Mouse (Mus musculus) CH12.LX (cell line): Measurements from ENCODE around the gene Lrrc49. TPM values are rescaled to one million over a fixed set of nuclear protein-coding genes. Genes with fewer than 3 reads are reported as not detected.
A peak's percentile ranks its signal among the peaks of the same experiment; 100 is the strongest.

Experiments
- DNase-seq: peaks from one replicate; pipeline ENCODE4 v3.0.0-alpha.2; 2013; ENCODE audit errors: extremely low read depth
- H3K27ac ChIP-seq: 2 replicates; pipeline ENCODE4 v1.5.1; 2012; ENCODE audit warnings: low read depth, mild to moderate bottlenecking, control low read depth, moderate library complexity; ENCODE audit not compliant: insufficient read depth
- H3K27me3 ChIP-seq: replicated peaks from 2 replicates; pipeline ENCODE3; 2012; ENCODE audit warnings: inconsistent platforms
- H3K36me3 ChIP-seq, 2 experiments: replicated peaks in 1 of 2; 2 replicates each; pipeline versions ENCODE3 to v1.6.1; 2012; ENCODE audit warnings: inconsistent platforms in 1 of 2, low read length in 1 of 2, mild to moderate bottlenecking in 1 of 2, mixed read lengths in 1 of 2, moderate library complexity in 1 of 2; ENCODE audit not compliant: control insufficient read depth in 1 of 2, insufficient read depth in 1 of 2
- H3K4me1 ChIP-seq, 2 experiments: 2 replicates each; pipeline ENCODE4 v1.6.1; 2012; ENCODE audit warnings: inconsistent platforms in 1 of 2, moderate library complexity in 1 of 2; ENCODE audit not compliant: insufficient read depth in 2 of 2, control insufficient read depth in 1 of 2
- H3K4me2 ChIP-seq: 2 replicates; pipeline ENCODE4 v1.6.1; 2012; ENCODE audit warnings: low read depth, mild to moderate bottlenecking, control low read depth; ENCODE audit not compliant: poor library complexity, insufficient read depth, severe bottlenecking
- H3K4me3 ChIP-seq, 3 experiments: fragments of 150-350 bp in 1 of 3; sonication (generic) in 1 of 3; replicated peaks in 1 of 3; 2 replicates each; pipeline versions ENCODE3 to v1.5.1; 2011 to 2012; ENCODE audit warnings: low read depth in 2 of 3, low read length in 2 of 3, mild to moderate bottlenecking in 2 of 3, moderate library complexity in 2 of 3, control low read depth in 1 of 3, improper control_type of control experiment in 1 of 3, inconsistent platforms in 1 of 3, mixed read lengths in 1 of 3; ENCODE audit not compliant: poor library complexity in 1 of 3
- H3K79me2 ChIP-seq: replicated peaks from 2 replicates; pipeline ENCODE4 v1.6.1; 2012; ENCODE audit warnings: mild to moderate bottlenecking, moderate library complexity; ENCODE audit not compliant: control insufficient read depth, poor library complexity, insufficient read depth, severe bottlenecking; ENCODE audit errors: extremely low read depth
- H3K9ac ChIP-seq: 2 replicates; pipeline ENCODE4 v1.6.1; 2012; ENCODE audit warnings: low read depth, mild to moderate bottlenecking, control low read depth, moderate library complexity; ENCODE audit not compliant: insufficient read depth
- H3K9me3 ChIP-seq: replicated peaks from 2 replicates; pipeline ENCODE3; 2012; ENCODE audit warnings: low read length, inconsistent platforms, mixed read lengths
- BHLHE40 ChIP-seq: IDR thresholded peaks from 2 replicates; pipeline ENCODE4 v1.6.1; 2011; ENCODE audit warnings: mild to moderate bottlenecking, low read depth, low read length, improper control_type of control experiment
- CTCF ChIP-seq, 2 experiments: IDR thresholded peaks in 1 of 2; conservative IDR thresholded peaks in 1 of 2; 2 replicates each; pipeline ENCODE4 v1.5.1; 2011 to 2012; ENCODE audit warnings: low read depth in 2 of 2, low read length in 2 of 2, improper control_type of control experiment in 1 of 2, inconsistent platforms in 1 of 2, mild to moderate bottlenecking in 1 of 2, moderate library complexity in 1 of 2
- E2F4 ChIP-seq: IDR thresholded peaks from 2 replicates; pipeline ENCODE4 v1.6.1; 2011; ENCODE audit warnings: low read depth, low read length, improper control_type of control experiment; ENCODE audit not compliant: insufficient replicate concordance
- EP300 ChIP-seq: IDR thresholded peaks from 2 replicates; pipeline ENCODE4 v1.6.1; 2011; ENCODE audit warnings: low read length, improper control_type of control experiment
- ETS1 ChIP-seq: conservative IDR thresholded peaks from 2 replicates; pipeline ENCODE4 v1.6.1; 2012; ENCODE audit warnings: low read depth, mild to moderate bottlenecking, inconsistent platforms, low read length, improper control_type of control experiment, moderate library complexity
- HCFC1 ChIP-seq: IDR thresholded peaks from 2 replicates; pipeline ENCODE4 v1.6.1; 2012; ENCODE audit warnings: low read depth, mild to moderate bottlenecking, inconsistent platforms, low read length, improper control_type of control experiment
- JUND ChIP-seq: conservative IDR thresholded peaks from 2 replicates; pipeline ENCODE4 v1.6.1; 2011; ENCODE audit warnings: low read depth, low read length, improper control_type of control experiment
- KAT2A ChIP-seq: IDR thresholded peaks from 2 replicates; pipeline ENCODE4 v1.6.1; 2012; ENCODE audit warnings: low read length, improper control_type of control experiment, inconsistent platforms; ENCODE audit not compliant: insufficient replicate concordance
- MAFK ChIP-seq: IDR thresholded peaks from 2 replicates; pipeline ENCODE4 v1.6.1; 2011; ENCODE audit warnings: low read length, improper control_type of control experiment; ENCODE audit not compliant: insufficient replicate concordance
- MAX ChIP-seq: IDR thresholded peaks from 2 replicates; pipeline ENCODE4 v1.6.1; 2011; ENCODE audit warnings: low read length, improper control_type of control experiment
- MAZ ChIP-seq: IDR thresholded peaks from 2 replicates; pipeline ENCODE4 v1.6.1; 2012; ENCODE audit warnings: low read depth, mild to moderate bottlenecking, inconsistent platforms, low read length, improper control_type of control experiment, moderate library complexity
- MYC ChIP-seq: IDR thresholded peaks from 2 replicates; pipeline ENCODE4 v1.6.1; 2011; ENCODE audit warnings: low read depth, mild to moderate bottlenecking, improper control_type of control experiment, low read length
- NELFE ChIP-seq: IDR thresholded peaks from 2 replicates; pipeline ENCODE4 v1.6.1; 2011; ENCODE audit warnings: low read depth, low read length, improper control_type of control experiment
- NRF1 ChIP-seq: IDR thresholded peaks from 2 replicates; pipeline ENCODE4 v1.6.1; 2014; ENCODE audit warnings: low read depth, mild to moderate bottlenecking, inconsistent platforms, low read length, improper control_type of control experiment, moderate library complexity
- RAD21 ChIP-seq: IDR thresholded peaks from 2 replicates; pipeline ENCODE4 v1.6.1; 2011; ENCODE audit warnings: low read depth, mild to moderate bottlenecking, low read length, improper control_type of control experiment, moderate library complexity
- RCOR1 ChIP-seq: conservative IDR thresholded peaks from 2 replicates; pipeline ENCODE4 v1.6.1; 2012; ENCODE audit warnings: low read depth, mild to moderate bottlenecking, inconsistent platforms, low read length, improper control_type of control experiment
- SMC3 ChIP-seq: IDR thresholded peaks from 2 replicates; pipeline ENCODE4 v1.6.1; 2011; ENCODE audit warnings: low read depth, low read length, improper control_type of control experiment
- TCF12 ChIP-seq: IDR thresholded peaks from 2 replicates; pipeline ENCODE4 v1.6.1; 2014; ENCODE audit warnings: low read depth, mild to moderate bottlenecking, inconsistent platforms, low read length, improper control_type of control experiment
- USF2 ChIP-seq: conservative IDR thresholded peaks from 2 replicates; pipeline ENCODE4 v1.6.1; 2011; ENCODE audit warnings: low read depth, low read length, improper control_type of control experiment
- ZKSCAN1 ChIP-seq: IDR thresholded peaks from 2 replicates; pipeline ENCODE4 v1.6.1; 2012; ENCODE audit warnings: low read depth, inconsistent platforms, low read length, improper control_type of control experiment, borderline replicate concordance
- dilution Hi-C: fragments of 300-500 bp; cut with MboI; formaldehyde crosslinking; loops from 2 replicates; pipeline ENCODE4 v1.14.3; 2020; ENCODE audit warnings: low sequenced_read_pairs; ENCODE audit not compliant: extremely low pct_unique_long_range_greater_than_20kb, extremely low pct_ligation_motif_present
- in situ Hi-C: fragments of 300-500 bp; cut with MboI; formaldehyde crosslinking; loops from 3 replicates; pipeline ENCODE4 v1.14.3; 2019; ENCODE audit warnings: low sequenced_read_pairs, low pct_ligation_motif_present, low pct_unique_long_range_greater_than_20kb, mixed read lengths
- polyA plus RNA-seq: library from polyadenylated mRNA; unstranded; fragments of >175 nt; gene quantifications from 2 replicates; pipeline ENCODE4 v1.2.1, GENCODE M21; 2012; ENCODE audit warnings: low read depth; ENCODE audit not compliant: insufficient read length
- total RNA-seq, 2 experiments: library from RNA; depleted of rRNA; stranded (reverse); fragments of 300-350 nt in 1 of 2; fragments of >200 nt in 1 of 2; gene quantifications; 2 replicates each; pipeline ENCODE4 v1.2.3; 2012 to 2014

Gene Lrrc49
- total and polyA plus RNA-seq, 3 experiments: 3.1 to 6.6 (median 6.2) TPM

DNA sequence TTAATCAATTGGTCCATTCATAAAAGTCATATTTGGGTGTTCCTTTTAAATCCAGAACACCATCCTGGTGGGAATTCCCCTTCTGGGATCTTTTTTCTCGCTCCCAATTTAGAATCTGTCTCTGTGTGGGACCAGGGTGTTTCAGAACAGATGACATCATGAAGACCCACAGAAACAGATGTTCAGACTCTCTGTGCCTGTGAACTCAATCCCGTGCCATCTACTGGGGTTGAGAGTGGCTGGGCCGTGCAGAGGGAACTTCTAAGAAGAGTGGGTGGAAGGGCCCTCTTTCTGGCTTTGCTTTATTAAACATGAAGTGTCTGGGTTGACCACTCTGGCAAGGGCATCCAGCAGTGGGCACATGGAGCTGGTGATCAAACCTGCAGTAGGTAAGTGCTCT, 129.5 kb downstream of the Lrrc49 start:
- no peaks in the 10 kb centered on the region for H3K36me3 ChIP-seq
- TF ChIP-seq TCF12 (no peak), JUND (no peak), ETS1 (peak; percentile 55), SMC3 (no peak), MYC (no peak), NELFE (no peak), EP300 (no peak), ZKSCAN1 (no peak), BHLHE40 (peak; percentile 63)
- H3K79me2 ChIP-seq: no peaks in the 10 kb centered on the region
- no peak overlapping the region for H3K9ac ChIP-seq
- dilution Hi-C loops: no loop called here
- DNase-seq: peak; percentile 3
- no peak overlapping the region for H3K27ac ChIP-seq
- H3K4me2 ChIP-seq: no peak overlapping the region
- no peaks in the 10 kb centered on the region for H3K27me3 ChIP-seq
- H3K4me3 ChIP-seq: no peak overlapping the region
- H3K9me3 ChIP-seq: no peaks in the 10 kb centered on the region
- peaks cover 0 to 11% of the 10 kb centered on the region in 2 experiments; a peak in 2 of 4 replicates for H3K4me1 ChIP-seq
- in situ Hi-C loops: loop anchor here (5.0 kb wide), 1 partner anchor 311 kb away; no protein-coding TSS in a partner anchor

DNA sequence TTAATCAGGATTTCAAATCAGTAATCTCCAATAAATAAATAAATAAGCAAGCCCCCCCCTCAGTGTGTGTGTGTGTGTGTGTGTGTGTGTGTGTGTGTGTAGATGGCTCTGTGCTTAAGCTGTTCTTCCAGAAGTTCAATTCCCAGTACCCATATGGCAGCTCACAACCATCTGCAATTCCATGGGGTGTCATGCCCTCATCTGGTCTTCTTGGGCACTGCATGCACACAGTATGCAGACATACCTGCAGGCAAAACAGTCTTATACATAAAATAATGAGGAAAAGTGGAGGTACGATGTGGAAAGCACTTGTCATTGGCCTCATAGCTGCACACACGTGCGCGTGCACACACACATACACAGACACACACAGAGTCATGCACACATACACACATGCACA, 136.7 kb downstream of the Lrrc49 start:
- TF ChIP-seq KAT2A: no peak
- no peak for TF ChIP-seq MAZ
- TF ChIP-seq SMC3: peak; percentile 41
- peak; percentile 56 for TF ChIP-seq RAD21
- TF ChIP-seq MAX: no peak
- TF ChIP-seq CTCF (conservative IDR thresholded peaks at IDR 0.05 in 1 of 2, IDR thresholded peaks at IDR 0.05 in 1 of 2; ENCODE audit: low read depth in 2 of 2, low read length in 2 of 2): peak; percentile 17 to 52; a peak in 2 of 4 replicates
- Histone ChIP-seq H3K4me1 (peaks cover 0 to 3% of the 10 kb centered on the region in 2 experiments; a peak in 1 of 4 replicates), H3K9ac (no peak overlapping the region), H3K4me3 (no peak overlapping the region), H3K36me3 (no peaks in the 10 kb centered on the region), H3K79me2 (no peaks in the 10 kb centered on the region), H3K9me3 (no peaks in the 10 kb centered on the region), H3K27ac (no peak overlapping the region), H3K27me3 (no peaks in the 10 kb centered on the region), H3K4me2 (no peak overlapping the region)
- peak; percentile 9 for DNase-seq
- in situ Hi-C loops (no loop called here), dilution Hi-C loops (no loop called here)

DNA sequence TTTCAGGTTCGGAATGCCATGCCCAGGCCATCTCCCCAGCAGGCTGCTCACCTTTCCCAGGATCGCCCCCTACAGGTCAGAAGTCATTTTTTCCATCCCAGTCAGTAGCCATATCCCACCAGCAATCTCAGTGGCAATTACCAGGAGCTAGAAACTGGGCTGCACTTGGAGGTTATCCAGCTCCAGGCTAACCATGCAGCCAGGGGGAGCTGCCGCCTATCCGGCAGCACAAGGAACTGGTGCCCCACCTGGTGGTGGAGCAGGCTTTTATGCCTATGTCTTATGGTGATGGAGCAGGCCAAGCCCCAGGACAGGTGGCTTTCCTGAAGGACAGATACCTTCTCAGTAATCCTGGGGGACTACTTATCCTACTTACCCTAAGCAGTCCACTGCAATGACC, 139.8 kb downstream of the Lrrc49 start:
- no peaks in the 10 kb centered on the region for H3K27me3 ChIP-seq
- no peak overlapping the region for H3K27ac ChIP-seq
- dilution Hi-C loops (no loop called here), in situ Hi-C loops (no loop called here)
- no peak overlapping the region for H3K9ac ChIP-seq
- no peaks in the 10 kb centered on the region for H3K9me3 ChIP-seq
- no peaks in the 10 kb centered on the region for H3K79me2 ChIP-seq
- H3K4me1 ChIP-seq: no peaks in the 10 kb centered on the region
- peak; percentile 30 for DNase-seq
- no peaks in the 10 kb centered on the region for H3K36me3 ChIP-seq
- no peak overlapping the region for H3K4me2 ChIP-seq
- no peak overlapping the region for H3K4me3 ChIP-seq
- no peak for TF ChIP-seq KAT2A
- TF ChIP-seq NRF1: no peak
- TF ChIP-seq RAD21: peak; percentile 51
- TF ChIP-seq MAFK: no peak
- no peak for TF ChIP-seq HCFC1
- peak; percentile 78 for TF ChIP-seq SMC3
- no peak for TF ChIP-seq E2F4
- TF ChIP-seq CTCF (conservative IDR thresholded peaks at IDR 0.05 in 1 of 2, IDR thresholded peaks at IDR 0.05 in 1 of 2; ENCODE audit: low read depth in 2 of 2, low read length in 2 of 2): peak; percentile 5 to 92; a peak in 2 of 4 replicates
- no peak for TF ChIP-seq USF2
- no peak for TF ChIP-seq RCOR1
